Mouse (Mus musculus) lung, postnatal 4 days (tissue): ENCODE data around the gene Pdzk1ip1.

Experiments used
- DNase-seq, 2 experiments: peaks; one replicate each; pipeline ENCODE4 v3.0.0; 2021

The Pdzk1ip1 gene

DNA sequence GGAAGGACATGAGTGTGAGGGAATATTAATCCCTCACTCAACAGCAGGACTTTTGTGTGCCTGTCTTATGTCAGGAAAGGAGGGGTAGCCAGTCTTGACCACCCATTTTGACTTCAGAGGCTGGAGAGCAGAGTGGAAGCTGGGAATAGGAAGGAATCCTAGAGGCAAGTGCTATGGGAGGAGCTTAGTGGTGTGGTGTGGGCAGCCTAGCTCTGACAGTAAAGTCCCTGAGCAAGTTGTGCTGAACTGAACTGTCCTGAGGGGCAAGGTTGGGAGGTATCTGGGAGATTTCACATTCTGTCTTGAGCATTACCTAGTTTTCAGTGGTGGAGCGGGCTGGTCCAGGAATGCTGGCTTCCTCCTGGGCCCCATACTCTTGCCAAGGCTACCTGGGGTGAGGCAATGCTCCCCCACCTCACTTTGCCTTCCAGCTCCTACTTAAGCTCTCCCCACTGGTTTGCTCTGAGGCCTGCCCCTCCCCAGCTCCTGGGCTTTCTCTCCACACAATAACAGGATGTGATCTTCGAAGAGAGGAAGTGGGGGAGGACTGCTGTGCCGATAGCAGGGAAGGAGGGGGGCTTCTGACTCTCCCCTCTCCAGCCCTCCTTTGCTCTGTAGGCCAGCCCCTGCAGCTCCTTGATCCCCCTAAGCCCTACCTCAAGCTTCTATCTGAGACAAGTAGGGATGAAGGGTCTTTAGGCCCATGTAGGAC is 13.1 kb upstream of the Pdzk1ip1 start:
- peak; percentile 55 to 76 for DNase-seq

GRCm38 (mm10) chr4:115078892-115079820 is 9.4 kb upstream of the Pdzk1ip1 start:
- peak; percentile 67 to 82 for DNase-seq

- no peak for DNase-seq
Observed at GRCm38 (mm10) chr4:115079821-115080349, 8.6 kb upstream of the Pdzk1ip1 start.

- no peak for DNase-seq
Observed at GRCm38 (mm10) chr4:115083031-115083430, 5.5 kb upstream of the Pdzk1ip1 start.

DNA sequence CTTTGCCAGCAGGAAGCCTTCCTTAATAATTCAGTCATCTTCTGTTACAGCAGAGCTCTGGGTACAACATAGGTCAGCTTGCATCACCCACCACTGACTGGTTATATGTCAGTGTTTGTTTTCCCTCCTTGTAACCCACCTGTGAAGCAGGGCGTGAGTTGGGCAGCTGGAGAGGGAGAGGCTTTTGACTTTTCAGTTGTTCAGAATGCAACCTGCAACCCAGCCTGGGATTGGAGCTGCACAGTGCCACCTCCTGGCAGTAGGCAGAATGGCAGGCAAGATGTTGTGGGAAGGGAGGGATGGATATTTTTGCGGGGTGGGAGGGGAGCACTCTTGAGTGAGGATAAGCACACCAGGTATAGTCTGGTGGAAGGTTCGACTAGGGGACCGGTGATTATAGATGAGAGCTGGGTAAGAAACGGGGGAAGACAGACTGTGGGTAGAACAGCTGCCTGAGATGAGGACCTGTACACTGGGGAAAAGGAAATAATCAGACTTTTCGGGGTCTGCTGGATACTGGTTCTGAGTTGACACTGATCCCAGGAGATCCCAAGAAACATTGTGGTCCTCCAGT is 2.9 kb upstream of the Pdzk1ip1 start:
- DNase-seq: peak; percentile 65 to 76

DNA sequence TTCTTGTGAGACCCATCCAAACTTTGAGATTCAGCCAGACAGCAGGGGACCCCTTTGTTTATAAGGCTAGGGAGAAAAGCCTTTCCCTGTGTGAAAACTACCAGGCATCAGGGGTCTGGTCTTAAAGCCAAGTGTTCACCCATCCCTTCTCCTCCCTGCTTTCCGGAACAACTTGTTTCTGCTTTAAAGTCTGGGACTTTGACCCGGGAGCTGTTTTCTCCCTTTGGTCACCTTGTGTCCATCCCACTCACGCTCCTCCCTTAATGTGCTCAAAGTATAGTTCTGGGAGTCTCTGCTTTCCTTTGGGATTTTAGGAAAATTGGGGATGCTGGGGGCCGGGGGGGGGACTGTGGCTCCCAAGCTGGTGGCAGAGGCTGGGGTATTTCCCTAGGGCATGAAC is 2.3 kb upstream of the Pdzk1ip1 start:
- no peak for DNase-seq

- DNase-seq: peak in 1 of 2 experiments; percentile 45
Observed at GRCm38 (mm10) chr4:115086763-115087415, 1.6 kb upstream of the Pdzk1ip1 start.

DNA sequence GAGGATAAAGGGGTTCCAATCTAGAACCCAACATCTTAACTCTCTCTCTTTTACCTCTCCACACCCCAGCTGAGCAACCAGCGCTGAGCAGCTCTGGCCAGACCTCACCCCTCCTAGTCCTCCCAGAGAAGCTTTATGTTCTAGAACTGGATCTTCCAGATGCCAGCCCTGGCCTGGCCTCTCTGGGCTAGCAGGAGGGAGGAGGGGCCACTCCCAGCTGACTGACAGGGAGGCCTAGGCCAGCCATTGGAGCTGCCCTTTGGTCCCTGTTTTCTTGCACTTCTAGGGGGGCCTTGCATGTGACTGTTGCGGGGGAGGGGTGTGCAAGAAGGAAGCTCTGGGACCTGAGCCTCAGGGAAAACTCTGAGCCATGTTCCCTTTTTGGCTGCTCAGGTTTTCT is 2.1 kb downstream of the Pdzk1ip1 start:
- DNase-seq: no peak

DNA sequence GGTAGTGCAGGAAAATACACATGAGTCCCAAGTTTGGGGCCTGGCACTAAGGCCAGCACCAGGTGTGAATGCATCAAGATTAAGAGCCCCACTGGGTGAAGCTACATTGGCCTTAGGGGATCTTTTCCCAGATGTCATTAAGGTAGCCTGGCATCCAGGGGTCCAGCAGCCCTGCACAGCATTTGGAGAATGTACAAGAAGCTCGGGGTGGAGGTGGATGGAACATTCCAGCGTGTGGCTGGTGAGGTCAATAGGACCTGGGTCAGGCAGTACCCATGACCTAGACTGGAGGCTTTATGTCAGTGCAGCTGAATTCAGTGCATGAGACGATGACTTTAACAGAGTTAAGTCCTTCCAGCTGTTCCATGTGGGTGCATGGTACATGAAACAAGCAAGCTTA is 3.3 kb downstream of the Pdzk1ip1 start:
- DNase-seq: no peak

DNA sequence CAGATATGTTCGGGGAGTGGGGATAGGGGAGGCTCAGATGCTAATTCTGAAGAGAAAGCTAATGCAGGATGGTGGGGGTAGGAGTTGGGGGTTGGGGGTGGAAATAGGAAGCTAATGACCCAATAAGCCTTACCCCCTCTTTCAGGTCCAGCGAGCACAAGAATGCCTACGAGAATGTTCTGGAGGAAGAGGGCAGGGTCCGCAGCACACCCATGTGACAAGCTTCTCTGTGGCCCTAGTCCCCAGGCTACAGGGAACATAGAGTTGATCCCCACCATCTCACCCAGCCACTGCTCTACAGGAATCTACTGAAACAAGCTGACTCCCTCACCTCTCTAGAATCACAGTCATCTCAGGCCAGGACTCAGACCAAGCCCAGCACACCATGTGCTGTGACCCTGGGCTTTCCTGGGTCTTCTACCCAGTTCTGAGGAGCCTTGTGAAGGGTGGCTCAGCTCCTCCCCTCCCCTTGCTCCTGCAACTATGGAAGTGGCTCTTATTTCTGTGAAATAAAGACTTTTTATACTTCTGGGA is 4.9 kb downstream of the Pdzk1ip1 start:
- no peak for DNase-seq

- DNase-seq: no peak
Observed at GRCm38 (mm10) chr4:115094056-115094455, 5.5 kb downstream of the Pdzk1ip1 start.

DNA sequence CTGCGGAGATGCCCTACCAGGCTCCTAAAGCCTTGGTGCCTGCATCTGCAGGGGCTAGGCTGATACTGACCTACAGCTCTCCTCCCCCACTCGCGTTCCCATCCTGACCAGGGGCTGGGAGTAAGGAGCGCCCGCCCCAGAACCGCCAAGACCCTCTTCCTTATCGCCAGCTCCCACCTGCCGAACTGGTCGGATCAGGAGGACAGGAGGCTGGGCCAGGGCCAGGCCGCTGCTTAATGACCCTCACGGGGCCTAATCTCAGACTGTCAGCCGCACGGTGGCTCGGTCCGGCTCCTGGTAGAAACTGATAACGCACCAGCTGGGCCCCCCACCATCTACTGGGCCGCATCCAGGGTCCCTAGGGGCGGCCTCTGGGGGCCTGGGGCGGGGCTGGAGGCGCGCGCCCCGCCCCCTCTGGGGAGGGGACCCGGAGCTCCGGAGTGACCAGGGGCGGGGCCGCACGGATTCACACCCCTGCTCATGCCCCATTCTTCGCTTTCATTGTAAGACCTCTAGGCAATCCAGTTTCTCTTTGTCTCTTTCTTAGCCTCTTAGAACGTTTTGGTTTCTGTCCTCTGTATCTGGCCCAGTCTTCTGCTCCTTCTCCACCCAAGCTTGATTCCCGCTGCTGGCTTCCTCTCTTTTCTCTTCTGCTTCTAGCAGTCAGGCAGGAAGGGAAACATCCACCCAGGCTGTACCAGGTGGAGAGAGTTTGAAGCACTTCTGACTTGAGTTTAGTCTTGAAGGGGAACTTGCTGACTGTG is 7.3 kb downstream of the Pdzk1ip1 start:
- peak; percentile 56 to 66 for DNase-seq

GRCm38 (mm10) chr4:115096435-115097145 is 8.1 kb downstream of the Pdzk1ip1 start:
- no peak for DNase-seq

- DNase-seq: peak in 1 of 2 experiments; percentile 27
Observed at GRCm38 (mm10) chr4:115097146-115097496, 8.6 kb downstream of the Pdzk1ip1 start.

DNA sequence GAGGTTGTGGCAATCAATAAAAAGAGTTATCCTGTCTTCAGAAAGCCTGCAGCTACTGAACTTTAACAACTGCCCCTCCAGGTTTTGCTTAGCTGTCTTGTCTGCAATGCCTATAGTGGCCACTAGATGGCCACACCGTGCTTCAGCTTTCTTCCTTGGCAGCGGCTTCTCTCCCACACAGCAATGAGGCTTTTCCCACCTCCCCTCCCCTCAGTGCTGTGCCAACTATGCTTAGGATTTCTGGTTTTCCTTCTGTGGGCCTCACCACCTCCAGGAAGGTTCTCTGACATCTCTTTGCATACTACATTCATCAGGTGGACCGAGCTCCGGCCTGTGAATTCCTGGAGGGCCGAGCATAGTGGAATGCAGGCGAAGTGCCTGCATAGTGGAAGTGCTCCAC is 13.2 kb downstream of the Pdzk1ip1 start:
- DNase-seq: peak; percentile 44 to 58

DNA sequence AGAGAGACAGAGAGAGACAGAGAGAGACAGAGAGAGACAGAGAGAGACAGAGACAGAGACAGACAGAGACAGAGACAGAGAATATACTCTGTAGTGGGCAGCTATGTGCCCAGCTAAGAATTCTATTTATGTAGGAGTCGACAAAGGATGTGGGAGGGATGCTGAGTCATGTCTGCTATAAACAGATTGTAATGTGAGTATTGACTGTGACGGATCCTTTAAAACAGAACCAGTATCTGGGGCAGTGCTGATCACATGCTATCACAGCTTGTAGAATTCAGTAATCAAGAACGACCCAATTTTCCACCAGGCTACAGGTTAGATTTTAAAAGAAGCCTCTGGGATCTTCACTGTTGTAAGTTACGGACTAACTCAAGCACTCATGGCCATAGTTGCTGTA is 15.0 kb downstream of the Pdzk1ip1 start:
- no peak for DNase-seq

DNA sequence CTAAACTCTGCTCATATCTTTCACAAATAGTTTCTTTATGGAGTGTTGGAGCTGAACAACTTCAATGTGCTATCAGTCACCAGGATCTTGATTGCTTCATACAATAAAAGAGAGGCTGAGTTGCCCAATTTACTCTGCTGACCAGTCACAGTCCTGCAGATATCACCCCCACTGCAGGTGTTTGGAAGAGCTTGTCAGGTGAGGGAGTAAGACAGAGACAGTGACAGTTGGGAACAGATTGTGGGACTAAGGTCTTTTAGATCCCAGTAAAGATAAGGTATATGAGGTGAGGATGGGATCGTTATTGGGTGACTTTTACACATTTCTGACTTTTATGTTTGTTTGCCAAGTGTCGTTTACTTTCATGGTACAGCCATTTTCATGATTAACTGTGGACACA is 22.7 kb downstream of the Pdzk1ip1 start:
- no peak for DNase-seq

DNA sequence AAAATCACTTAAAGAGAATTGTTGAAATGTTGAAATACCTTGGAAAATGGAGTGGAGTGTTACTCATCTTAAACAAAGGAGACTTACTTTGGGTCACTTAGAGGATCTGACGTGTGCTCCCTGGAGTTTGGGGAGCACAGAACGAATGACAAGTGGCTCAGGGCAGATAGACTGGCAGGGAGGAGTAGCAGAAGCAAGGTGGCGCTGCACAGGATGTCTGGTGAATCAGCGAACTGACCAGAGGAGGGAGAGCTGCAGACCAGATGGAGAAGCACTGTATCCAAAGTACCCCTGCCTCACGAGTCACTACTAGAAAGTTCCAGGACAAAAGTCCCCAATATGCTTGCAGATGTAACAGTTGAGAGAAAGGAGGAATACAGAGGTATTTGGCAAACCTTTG is 24.8 kb downstream of the Pdzk1ip1 start:
- DNase-seq: no peak

DNA sequence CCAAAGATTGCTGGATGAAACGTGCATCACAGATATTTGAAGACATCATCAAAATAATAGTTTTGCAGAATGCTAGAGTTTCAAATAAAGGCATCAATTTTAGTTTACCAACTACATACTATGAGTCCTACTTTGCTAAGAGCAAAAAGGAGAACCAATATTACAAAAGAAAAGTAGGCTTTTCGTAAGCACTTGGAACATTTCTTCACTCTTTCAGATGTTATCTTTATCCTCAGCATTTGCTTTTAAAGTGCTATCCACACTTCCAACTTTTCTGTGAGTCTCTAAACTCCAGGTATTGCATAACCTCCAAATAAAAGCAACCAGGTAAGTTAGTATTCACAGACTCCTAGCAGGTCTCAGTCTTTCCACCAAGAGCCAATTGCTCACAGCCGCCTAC is 31.1 kb downstream of the Pdzk1ip1 start:
- DNase-seq: no peak

GRCm38 (mm10) chr4:115121162-115121561 is 32.7 kb downstream of the Pdzk1ip1 start:
- no peak for DNase-seq

- DNase-seq: no peak
Observed at GRCm38 (mm10) chr4:115121608-115122007, 33.1 kb downstream of the Pdzk1ip1 start.
